Mouse (Mus musculus) midbrain, embryonic 14.5 days (tissue): ENCODE measurements around the gene Fras1. TPM values are rescaled to one million over a fixed set of nuclear protein-coding genes. Genes with fewer than 3 reads are reported as not detected.
A peak's percentile ranks its signal among the peaks of the same experiment; 100 is the strongest.

Source experiments
- ATAC-seq: fragments of 200-750 bp; cut with Nextera tagmentation; 2 replicates; pipeline ENCODE4 v1.8.0; 2017; ENCODE audit warnings: moderate number of reproducible peaks, moderate library complexity; ENCODE audit not compliant: low FRiP score, low TSS enrichment
- DNase-seq: peaks from one replicate; pipeline ENCODE4 v3.0.0-alpha.2; 2015
- H3K27ac ChIP-seq: fragments of 300-500 bp; sonication (generic); replicated peaks from 2 replicates; pipeline ENCODE4 v1.5.1; 2014; ENCODE audit warnings: mild to moderate bottlenecking, low read depth, low read length, moderate library complexity
- H3K27me3 ChIP-seq: fragments of 300-500 bp; sonication (generic); 2 replicates; pipeline ENCODE4 v1.6.1; 2014; ENCODE audit warnings: low read length, control low read depth, mixed read lengths; ENCODE audit not compliant: control insufficient read depth, insufficient read depth
- H3K36me3 ChIP-seq: fragments of 300-500 bp; sonication (generic); 2 replicates; pipeline ENCODE4 v1.6.1; 2014; ENCODE audit warnings: low read length, control low read depth; ENCODE audit not compliant: control insufficient read depth, insufficient read depth
- H3K4me1 ChIP-seq: fragments of 300-500 bp; sonication (generic); 2 replicates; pipeline ENCODE4 v1.6.1; 2014; ENCODE audit warnings: mild to moderate bottlenecking, antibody characterized with exemption, low read length, control low read depth; ENCODE audit not compliant: control insufficient read depth, insufficient read depth
- H3K4me2 ChIP-seq: fragments of 300-500 bp; sonication (generic); 2 replicates; pipeline ENCODE4 v1.6.1; 2014; ENCODE audit warnings: mild to moderate bottlenecking, low read length, moderate library complexity
- H3K4me3 ChIP-seq: fragments of 300-500 bp; sonication (generic); replicated peaks from 2 replicates; pipeline ENCODE4 v1.5.1; 2014; ENCODE audit warnings: low read depth, low read length
- H3K9ac ChIP-seq: fragments of 300-500 bp; sonication (generic); replicated peaks from 2 replicates; pipeline ENCODE4 v1.6.1; 2014; ENCODE audit warnings: mild to moderate bottlenecking, low read length, moderate library complexity
- H3K9me3 ChIP-seq: fragments of 300-500 bp; sonication (generic); 2 replicates; pipeline ENCODE4 v1.6.1; 2016; ENCODE audit warnings: low read length, control low read depth, mixed read lengths; ENCODE audit not compliant: control insufficient read depth
- whole genome bisulfite sequencing: fragments of 180-500 bp; shearing (Covaris S2); extraction: QIAGEN DNeasy Blood & Tissue Kit; methylation state at CpG from one replicate; pipeline ENCODE4 v1.1.7; 2014; 5-methylcytosine and 5-hydroxymethylcytosine counted together
- polyA plus RNA-seq: library from polyadenylated mRNA; unstranded; fragments of >200 nt; fragmentation: Nextera tagmentation; extraction: Ambion mirVana; gene quantifications from 2 replicates; pipeline ENCODE4 v1.2.1, GENCODE M21; 2014

Fras1 gene
- polyA plus RNA-seq, result 6.3 and 7.8 TPM in 2 replicates

GRCm38 (mm10) chr5:96373567-96373985, at the start of gene Fras1:
Fras1 (plus strand) TSS chr5:96373955.
- ATAC-seq (peak; percentile 65), DNase-seq (peak; percentile 78)
- Histone ChIP-seq H3K27me3 (0 out of 2 replicates have a peak, but pooled peaks cover 3% of the 10 kb centered on the region), H3K36me3 (no peaks in the 10 kb centered on the region), H3K9me3 (no peaks in the 10 kb centered on the region), H3K4me3 (peak within 1 kb of the TSS; percentile 61), H3K4me1 (peaks cover 19% of the 10 kb centered on the region), H3K4me2 (peak within 1 kb of the TSS; percentile 99), H3K27ac (peak within 1 kb of the TSS; percentile 45), H3K9ac (peak within 1 kb of the TSS; percentile 65)
- WGBS, result 1% methylated on average over 16 of the region's 16 CpGs

- no peak for DNase-seq
- Histone ChIP-seq H3K4me2 (no peak overlapping the region), H3K4me3 (no peak overlapping the region), H3K9me3 (no peaks in the 10 kb centered on the region), H3K36me3 (no peaks in the 10 kb centered on the region), H3K27ac (no peak overlapping the region), H3K27me3 (no peaks in the 10 kb centered on the region), H3K9ac (no peak overlapping the region), H3K4me1 (no peaks in the 10 kb centered on the region)
- ATAC-seq, result no peak
- 93% methylated on average over 25 of the region's 25 CpGs for WGBS
Observed at GRCm38 (mm10) chr5:96331048-96331737, 42.6 kb upstream of the Fras1 start.

- H3K9me3 ChIP-seq, result no peaks in the 10 kb centered on the region
- ATAC-seq, result no peak
- no peaks in the 10 kb centered on the region for H3K4me1 ChIP-seq
- WGBS, result 89% methylated on average over 5 of the region's 5 CpGs
- no peaks in the 10 kb centered on the region for H3K27me3 ChIP-seq
- DNase-seq, result no peak
- no peak overlapping the region for H3K27ac ChIP-seq
- H3K4me2 ChIP-seq, result no peak overlapping the region
- H3K9ac ChIP-seq, result no peak overlapping the region
- H3K4me3 ChIP-seq, result no peak overlapping the region
- no peaks in the 10 kb centered on the region for H3K36me3 ChIP-seq
Observed at GRCm38 (mm10) chr5:96331738-96332070, 42.1 kb upstream of the Fras1 start.

GRCm38 (mm10) chr5:96333963-96334362, 39.8 kb upstream of the Fras1 start:
- no peak overlapping the region for H3K27ac ChIP-seq
- 75% methylated on average over 3 of the region's 3 CpGs for WGBS
- no peak overlapping the region for H3K4me2 ChIP-seq
- DNase-seq (peak; percentile 79), ATAC-seq (no peak)
- no peaks in the 10 kb centered on the region for H3K9me3 ChIP-seq
- H3K4me1 ChIP-seq, result no peaks in the 10 kb centered on the region
- H3K4me3 ChIP-seq, result no peak overlapping the region
- no peaks in the 10 kb centered on the region for H3K27me3 ChIP-seq
- no peaks in the 10 kb centered on the region for H3K36me3 ChIP-seq
- H3K9ac ChIP-seq, result no peak overlapping the region

GRCm38 (mm10) chr5:96340564-96340963, 33.2 kb upstream of the Fras1 start:
- ATAC-seq (no peak), DNase-seq (no peak)
- 95% methylated on average over 6 of the region's 6 CpGs for WGBS

GRCm38 (mm10) chr5:96344983-96345382, 28.8 kb upstream of the Fras1 start:
- Histone ChIP-seq H3K4me3 (no peak overlapping the region), H3K36me3 (no peaks in the 10 kb centered on the region), H3K4me1 (no peaks in the 10 kb centered on the region), H3K9ac (no peak overlapping the region), H3K27me3 (no peaks in the 10 kb centered on the region), H3K27ac (no peak overlapping the region), H3K9me3 (no peaks in the 10 kb centered on the region), H3K4me2 (no peak overlapping the region)
- WGBS, result 54% methylated on average over 2 of the region's 2 CpGs
- no peak for DNase-seq
- ATAC-seq, result no peak

More at GRCm38 (mm10) chr5:96340564-96340963, 33.2 kb upstream of the Fras1 start:
- Histone ChIP-seq H3K4me3 (no peak overlapping the region), H3K4me2 (no peak overlapping the region), H3K36me3 (no peaks in the 10 kb centered on the region), H3K9me3 (no peaks in the 10 kb centered on the region), H3K4me1 (no peaks in the 10 kb centered on the region), H3K9ac (no peak overlapping the region), H3K27ac (no peak overlapping the region), H3K27me3 (no peaks in the 10 kb centered on the region)

GRCm38 (mm10) chr5:96351963-96352362, 21.8 kb upstream of the Fras1 start:
- H3K36me3 ChIP-seq, result no peaks in the 10 kb centered on the region
- DNase-seq (no peak), ATAC-seq (no peak)
- H3K9me3 ChIP-seq, result no peaks in the 10 kb centered on the region
- no peak overlapping the region for H3K27ac ChIP-seq
- no peaks in the 10 kb centered on the region for H3K4me1 ChIP-seq
- no peak overlapping the region for H3K9ac ChIP-seq
- no peak overlapping the region for H3K4me2 ChIP-seq
- no peaks in the 10 kb centered on the region for H3K27me3 ChIP-seq
- no peak overlapping the region for H3K4me3 ChIP-seq

- H3K9me3 ChIP-seq, result no peaks in the 10 kb centered on the region
Observed at GRCm38 (mm10) chr5:96363950-96364349, 9.8 kb upstream of the Fras1 start.

GRCm38 (mm10) chr5:96365590-96365989, 8.2 kb upstream of the Fras1 start:
- no peak overlapping the region for H3K9ac ChIP-seq

More at GRCm38 (mm10) chr5:96363950-96364349, 9.8 kb upstream of the Fras1 start:
- no peak overlapping the region for H3K4me2 ChIP-seq
- H3K27ac ChIP-seq, result no peak overlapping the region
- H3K36me3 ChIP-seq, result no peaks in the 10 kb centered on the region
- no peaks in the 10 kb centered on the region for H3K4me1 ChIP-seq
- DNase-seq, result no peak
- H3K9ac ChIP-seq, result no peak overlapping the region
- H3K4me3 ChIP-seq, result no peak overlapping the region
- no peak for ATAC-seq
- WGBS, result 43% methylated on average over 4 of the region's 4 CpGs
- no peaks in the 10 kb centered on the region for H3K27me3 ChIP-seq

More at GRCm38 (mm10) chr5:96365590-96365989, 8.2 kb upstream of the Fras1 start:
- no peak overlapping the region for H3K27ac ChIP-seq
- WGBS, result 85% methylated on average over 5 of the region's 5 CpGs
- DNase-seq, result no peak
- no peaks in the 10 kb centered on the region for H3K27me3 ChIP-seq
- no peaks in the 10 kb centered on the region for H3K4me1 ChIP-seq
- no peaks in the 10 kb centered on the region for H3K36me3 ChIP-seq
- no peak for ATAC-seq
- H3K4me3 ChIP-seq, result no peak overlapping the region
- H3K9me3 ChIP-seq, result no peaks in the 10 kb centered on the region
- no peak overlapping the region for H3K4me2 ChIP-seq
